Mouse (Mus musculus) heart, adult 2 months (tissue): ENCODE measurements at regions not wholly inside any gene's neighbourhood (a gene's known extent, or its start where the extent isn't known, plus 50 kb on each side); places are given as distances from the start of the nearest gene placed in this dataset.

Experiments
- DNase-seq, 2 experiments: peaks; one replicate each; pipeline ENCODE4 v3.0.0; 2021
- H3K27ac ChIP-seq: fragments of 200-600 bp; 2 replicates; pipeline ENCODE4 v1.8.1; 2022
- H3K27me3 ChIP-seq: fragments of 200-500 bp; 2 replicates; pipeline ENCODE4 v1.6.1; 2012; ENCODE audit warnings: mild to moderate bottlenecking, low read length, inconsistent platforms, mixed read lengths; ENCODE audit not compliant: control insufficient read depth, insufficient read depth
- H3K36me3 ChIP-seq: fragments of 200-500 bp; 2 replicates; pipeline ENCODE4 v1.6.1; 2012; ENCODE audit warnings: low read length, inconsistent platforms; ENCODE audit not compliant: control insufficient read depth, insufficient read depth
- H3K4me1 ChIP-seq: fragments of 200-500 bp; 2 replicates; pipeline ENCODE4 v1.6.1; 2011; ENCODE audit warnings: low read length; ENCODE audit not compliant: control insufficient read depth, insufficient read depth
- H3K4me3 ChIP-seq: fragments of 200-600 bp; 2 replicates; pipeline ENCODE4 v1.8.1; 2022
- H3K79me2 ChIP-seq: fragments of 200-500 bp; replicated peaks from 2 replicates; pipeline ENCODE4 v1.6.1; 2012; ENCODE audit warnings: mild to moderate bottlenecking, inconsistent platforms, low read length, moderate library complexity, mixed read lengths; ENCODE audit not compliant: control insufficient read depth, insufficient read depth
- H3K9ac ChIP-seq: fragments of 200-500 bp; 2 replicates; pipeline ENCODE4 v1.6.1; 2012; ENCODE audit warnings: low read depth, mild to moderate bottlenecking, control low read depth, inconsistent platforms, low read length, mixed read lengths
- CTCF ChIP-seq: fragments of 200-600 bp; IDR thresholded peaks from 2 replicates; pipeline ENCODE4 v1.8.1; 2022; ENCODE audit warnings: antibody characterized with exemption, mild to moderate bottlenecking, moderate library complexity
- EP300 ChIP-seq: fragments of 200-500 bp; IDR thresholded peaks from 2 replicates; pipeline ENCODE4 v1.6.1; 2011; ENCODE audit warnings: low read depth, low read length, control low read depth; ENCODE audit not compliant: insufficient read depth
- POLR2A ChIP-seq: fragments of 200-500 bp; IDR thresholded peaks from 2 replicates; pipeline ENCODE4 v1.6.1; 2011; ENCODE audit warnings: mild to moderate bottlenecking, low read depth, low read length, control low read depth; ENCODE audit not compliant: insufficient read depth
- WGBS: fragments of 180-500 bp; shearing (Covaris S2); methylation state at CpG from one replicate; pipeline ENCODE4 v1.1.7; 2018; 5-methylcytosine and 5-hydroxymethylcytosine counted together
- intact Hi-C: fragments of 180-260 bp; cut with DNase I; formaldehyde crosslinking; loops from one replicate; pipeline ENCODE4 v1.15.1; 2025

DNA sequence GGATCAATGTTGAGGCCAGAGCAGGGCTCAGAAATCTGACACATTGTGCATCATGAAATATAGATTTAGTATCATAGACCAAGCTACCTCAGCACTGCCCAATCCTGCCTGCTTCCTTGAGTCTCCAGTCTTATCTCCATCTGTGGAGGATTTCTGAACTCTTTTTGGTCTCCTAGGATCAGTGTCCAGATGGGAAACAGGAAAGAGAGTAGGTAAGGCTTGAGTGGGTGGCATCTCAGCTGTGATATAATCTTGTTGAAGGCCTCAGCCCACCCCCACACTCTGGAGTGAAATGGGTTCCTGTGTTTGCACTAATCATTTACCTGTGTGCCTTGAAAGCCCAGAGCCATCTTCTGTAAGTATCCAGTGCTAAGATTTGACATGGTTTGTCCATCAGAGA lies 74.3 kb upstream of the Aff3 start:
- H3K27me3 ChIP-seq: no peaks in the 10 kb centered on the region
- TF ChIP-seq EP300 (no peak), CTCF (no peak), POLR2A (no peak)
- intact Hi-C loops: no loop called here

GRCm38 (mm10) chr1:38735768-38736167 lies 71.0 kb upstream of the Aff3 start:
- no peak for DNase-seq
- Histone ChIP-seq H3K79me2 (no peaks in the 10 kb centered on the region), H3K4me1 (no peaks in the 10 kb centered on the region), H3K36me3 (no peaks in the 10 kb centered on the region), H3K27ac (no peak overlapping the region), H3K4me3 (no peak overlapping the region), H3K27me3 (no peaks in the 10 kb centered on the region), H3K9ac (no peak overlapping the region)
- TF ChIP-seq CTCF (no peak), EP300 (no peak), POLR2A (no peak)
- intact Hi-C loops: no loop called here
- 56% methylated on average over 8 of the region's 8 CpGs for WGBS

More for the DNA sequence above, 74.3 kb upstream of the Aff3 start:
- Histone ChIP-seq H3K4me3 (no peak overlapping the region), H3K79me2 (no peaks in the 10 kb centered on the region), H3K9ac (no peak overlapping the region), H3K36me3 (no peaks in the 10 kb centered on the region), H3K27ac (no peak overlapping the region), H3K4me1 (no peaks in the 10 kb centered on the region)
- DNase-seq: no peak

- Histone ChIP-seq H3K79me2 (no peaks in the 10 kb centered on the region), H3K36me3 (no peaks in the 10 kb centered on the region), H3K27ac (no peak overlapping the region), H3K4me1 (peaks cover 3% of the 10 kb centered on the region), H3K4me3 (no peak overlapping the region), H3K27me3 (no peaks in the 10 kb centered on the region), H3K9ac (no peak overlapping the region)
- intact Hi-C loops: no loop called here
- TF ChIP-seq EP300 (no peak), CTCF (no peak), POLR2A (no peak)
- DNase-seq: no peak
Observed at GRCm38 (mm10) chr1:38733201-38733600, 68.4 kb upstream of the Aff3 start.

GRCm38 (mm10) chr1:38729977-38730782 lies 65.4 kb upstream of the Aff3 start:
- intact Hi-C loops: no loop called here
- Histone ChIP-seq H3K79me2 (no peaks in the 10 kb centered on the region), H3K27ac (no peak overlapping the region), H3K4me3 (no peak overlapping the region), H3K36me3 (no peaks in the 10 kb centered on the region), H3K27me3 (no peaks in the 10 kb centered on the region), H3K4me1 (peaks cover 3% of the 10 kb centered on the region), H3K9ac (no peak overlapping the region)
- WGBS: 62% methylated on average over 10 of the region's 10 CpGs
- TF ChIP-seq CTCF (no peak), POLR2A (no peak), EP300 (no peak)
- no peak for DNase-seq

- WGBS: 87% methylated on average over 9 of the region's 9 CpGs
- Histone ChIP-seq H3K4me3 (no peak overlapping the region), H3K79me2 (no peaks in the 10 kb centered on the region), H3K36me3 (no peaks in the 10 kb centered on the region), H3K27ac (no peak overlapping the region), H3K9ac (no peak overlapping the region), H3K27me3 (no peaks in the 10 kb centered on the region), H3K4me1 (peaks cover 3% of the 10 kb centered on the region)
- no peak for TF ChIP-seq POLR2A
- TF ChIP-seq CTCF: no peak
- intact Hi-C loops: no loop called here
- no peak for DNase-seq
Observed at GRCm38 (mm10) chr1:38725805-38726204, 61.0 kb upstream of the Aff3 start.

DNA sequence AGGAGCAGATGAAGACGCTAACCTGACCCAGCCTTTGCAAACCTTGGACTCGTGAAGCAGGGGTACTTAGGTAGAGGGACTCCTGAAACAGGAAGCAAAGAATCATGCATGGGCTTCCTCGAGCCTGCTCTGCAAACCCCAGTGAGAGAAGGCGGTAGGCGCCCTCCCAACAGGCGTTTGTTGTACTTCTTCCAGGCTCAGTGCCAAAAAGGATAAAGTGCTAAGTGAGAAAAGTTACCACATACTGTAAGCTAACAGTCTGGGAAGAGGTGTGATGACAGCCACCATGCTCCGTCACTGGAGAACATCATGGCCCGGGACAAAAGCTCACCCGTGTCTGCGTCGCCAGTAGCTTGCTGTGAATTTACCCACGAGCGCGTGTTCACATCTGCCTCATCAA lies 59.9 kb upstream of the Aff3 start:
- H3K27me3 ChIP-seq: no peaks in the 10 kb centered on the region
- H3K27ac ChIP-seq: no peak overlapping the region
- no peak overlapping the region for H3K4me3 ChIP-seq
- H3K4me1 ChIP-seq: peaks cover under 1% of the 10 kb centered on the region; the same call in 1 of the 2 replicates
- TF ChIP-seq EP300 (no peak), POLR2A (no peak), CTCF (no peak)
- no peak for DNase-seq
- H3K9ac ChIP-seq: no peak overlapping the region
- H3K36me3 ChIP-seq: no peaks in the 10 kb centered on the region
- 73% methylated on average over 14 of the region's 14 CpGs for WGBS
- intact Hi-C loops: no loop called here
- H3K79me2 ChIP-seq: no peaks in the 10 kb centered on the region
